Mouse (Mus musculus) brain, embryonic 14.5 days (tissue): ENCODE data around the gene Duoxa2.

Experiments
- CTCF ChIP-seq: fragments of 200-500 bp; IDR thresholded peaks from 2 replicates; pipeline ENCODE4 v1.5.1; 2012; ENCODE audit warnings: inconsistent platforms, mild to moderate bottlenecking, moderate library complexity, borderline replicate concordance; ENCODE audit not compliant: insufficient read depth, insufficient read length; ENCODE audit errors: extremely low read depth
- POLR2A ChIP-seq: fragments of 200-500 bp; IDR thresholded peaks from 2 replicates; pipeline ENCODE4 v1.6.1; 2012; ENCODE audit warnings: mild to moderate bottlenecking, inconsistent platforms, borderline replicate concordance; ENCODE audit not compliant: poor library complexity, insufficient read depth, insufficient read length, severe bottlenecking; ENCODE audit errors: extremely low read depth

GRCm38 (mm10) chr2:122260729-122261128 is 38.0 kb upstream of the Duoxa2 start:
- no peak for TF ChIP-seq CTCF
- TF ChIP-seq POLR2A: no peak
